Mouse (Mus musculus) spleen, adult 12 weeks (tissue): ENCODE results near the gene Foxk1.

Experiments
- DNase-seq: peaks from one replicate; pipeline ENCODE4 v3.0.0; 2022; ENCODE audit warnings: low spot score

Foxk1 gene

GRCm38 (mm10) chr5:142445709-142446108, 44.4 kb downstream of the Foxk1 start:
- no peak for DNase-seq

- DNase-seq, result peak; percentile 80
These were observed 46.8 kb downstream of the Foxk1 start for GRCm38 (mm10) chr5:142448076-142448475.

- DNase-seq, result no peak
These were observed 47.3 kb downstream of the Foxk1 start for GRCm38 (mm10) chr5:142448623-142449022.

GRCm38 (mm10) chr5:142450846-142451245, 49.5 kb downstream of the Foxk1 start:
- no peak for DNase-seq

GRCm38 (mm10) chr5:142451759-142452158, 50.5 kb downstream of the Foxk1 start:
- DNase-seq, result no peak

GRCm38 (mm10) chr5:142453742-142454141, 52.4 kb downstream of the Foxk1 start:
- DNase-seq, result no peak

GRCm38 (mm10) chr5:142456318-142456717, 55.0 kb downstream of the Foxk1 start:
- no peak for DNase-seq

- no peak for DNase-seq
These were observed 56.0 kb downstream of the Foxk1 start for GRCm38 (mm10) chr5:142457345-142457744.

GRCm38 (mm10) chr5:142458791-142459557, 57.7 kb downstream of the Foxk1 start:
- no peak for DNase-seq

GRCm38 (mm10) chr5:142459834-142460233, 58.5 kb downstream of the Foxk1 start:
- no peak for DNase-seq

- no peak for DNase-seq
These were observed 60.8 kb downstream of the Foxk1 start for GRCm38 (mm10) chr5:142461942-142462640.

- no peak for DNase-seq
These were observed 61.3 kb downstream of the Foxk1 start for GRCm38 (mm10) chr5:142462641-142462948.

- no peak for DNase-seq
These were observed 61.7 kb downstream of the Foxk1 start for GRCm38 (mm10) chr5:142463011-142463410.

GRCm38 (mm10) chr5:142463461-142464454, 62.5 kb downstream of the Foxk1 start, which contains the start of gene Ap5z1:
TSS of gene Ap5z1 (plus strand) at chr5:142463944.
- DNase-seq, result peak; percentile 89

GRCm38 (mm10) chr5:142468375-142468774, 67.1 kb downstream of the Foxk1 start:
- DNase-seq, result no peak

- DNase-seq, result no peak
These were observed 68.5 kb downstream of the Foxk1 start for GRCm38 (mm10) chr5:142469796-142470195.

GRCm38 (mm10) chr5:142473696-142474095, 72.4 kb downstream of the Foxk1 start:
- DNase-seq, result no peak

- DNase-seq, result no peak
These were observed 74.4 kb downstream of the Foxk1 start for GRCm38 (mm10) chr5:142475669-142476068.

- DNase-seq, result no peak
These were observed 76.0 kb downstream of the Foxk1 start for GRCm38 (mm10) chr5:142477346-142477745.

- DNase-seq, result no peak
These were observed 76.7 kb downstream of the Foxk1 start for GRCm38 (mm10) chr5:142477866-142478615.

GRCm38 (mm10) chr5:142478829-142479435, 77.6 kb downstream of the Foxk1 start:
- peak; percentile 50 for DNase-seq
